Comparison of ENCODE assay signal across 20 mouse cellular contexts in genomic region chr15:88830696-88831095, GRCm38 (mm10). TPM values are rescaled to one million over a fixed set of nuclear protein-coding genes. Genes with fewer than 3 reads are reported as not detected.
DNase-seq lines count a peak whose midpoint lies in the region; ATAC-seq lines count a peak whose summit lies in the region.
"Had no signal": no experiment of that assay in that cellular context is flagged by ENCODE, and none has a peak within 500 bp of the region (broad histone marks: within the 10 kb centered on the region; RNA-seq: fewer than 3 reads in every experiment).

No protein-coding gene starts in this region.

- peak; percentile 14 for DNase-seq in cerebellum, adult 8-10 months
- no peak for DNase-seq in cerebellum, postnatal 4 days (ENCODE audit: low spot score in 2 of 2)
- DNase-seq in kidney, adult 11 months = peak; percentile 47
- DNase-seq in kidney, adult 9 months = peak; percentile 56
- peak; percentile 46 to 71 for DNase-seq in kidney, postnatal 36 days
- no peak for DNase-seq in T-cell, adult 2 months (ENCODE audit: low spot score)
- DNase-seq: cerebellum, postnatal 36 days; gastrocnemius, postnatal 10 days; layer of hippocampus, adult 9-11 months; right cerebral cortex, adult 18-20 months; right cerebral cortex, postnatal 4 days; thymus, postnatal 25 days had no signal

- no peak overlapping the region for H3K27ac ChIP-seq in kidney, embryonic 14.5 days (ENCODE audit: low read depth, low read length)
- H3K27ac ChIP-seq: hindbrain, embryonic 14.5 days; macrophage; neural tube, embryonic 15.5 days; stomach, embryonic 15.5 days had no signal

- WGBS in kidney, embryonic 14.5 days = 73% methylated on average over 5 of the region's 5 CpGs

- H3K4me2 ChIP-seq in kidney, embryonic 14.5 days (replicated peaks; ENCODE audit: low read depth, low read length) = no peak overlapping the region
- H3K4me2 ChIP-seq: hindbrain, embryonic 14.5 days; neural tube, embryonic 15.5 days; stomach, embryonic 15.5 days had no signal

- no peak overlapping the region for H3K4me3 ChIP-seq in kidney, embryonic 14.5 days (ENCODE audit: low read length)
- H3K4me3 ChIP-seq: heart, embryonic 13.5 days; neural tube, embryonic 15.5 days; stomach, embryonic 15.5 days had no signal

- peaks cover 7% of the 10 kb centered on the region; the same call in 1 of the 2 replicates for H3K4me1 ChIP-seq in kidney, embryonic 14.5 days (ENCODE audit: control insufficient read depth, insufficient read depth, low read length)

- H3K27me3 ChIP-seq in kidney, embryonic 14.5 days (ENCODE audit: control insufficient read depth, insufficient read depth, low read length) = no peaks in the 10 kb centered on the region
- H3K27me3 ChIP-seq: heart, embryonic 13.5 days; neural tube, embryonic 15.5 days; stomach, embryonic 15.5 days had no signal

- no peaks in the 10 kb centered on the region for H3K9me3 ChIP-seq in kidney, embryonic 14.5 days (ENCODE audit: control insufficient read depth, low read length)
- H3K9me3 ChIP-seq: heart, embryonic 13.5 days; neural tube, embryonic 15.5 days; stomach, embryonic 15.5 days had no signal

- H3K9ac ChIP-seq in kidney, embryonic 14.5 days (ENCODE audit: low read depth, low read length) = no peak overlapping the region
- H3K9ac ChIP-seq: heart, embryonic 13.5 days; hindbrain, embryonic 14.5 days; neural tube, embryonic 15.5 days; stomach, embryonic 15.5 days had no signal

- ATAC-seq in kidney, embryonic 14.5 days (ENCODE audit: low FRiP score, low TSS enrichment) = no peak
- ATAC-seq: forebrain, embryonic 14.5 days; inflammation-experienced regulatory T-cells, adult 6 months had no signal

- peaks cover 6% of the 10 kb centered on the region for H3K36me3 ChIP-seq in kidney, embryonic 14.5 days (ENCODE audit: control insufficient read depth, insufficient read depth, low read length)
- H3K36me3 ChIP-seq: stomach, embryonic 15.5 days had no signal

RNA-seq across cellular contexts. Expression of gene Creld2, which starts 11.2 kb away (rescaled TPM):
- 80.3 and 100 TPM in 2 replicates for polyA plus RNA-seq in kidney, embryonic 14.5 days (2014; fragmentation: Nextera tagmentation; extraction: Ambion mirVana)

RNA-seq across cellular contexts. Expression of gene Alg12, which starts 11.6 kb away (rescaled TPM):
- polyA plus RNA-seq in kidney, embryonic 14.5 days (2014; fragmentation: Nextera tagmentation; extraction: Ambion mirVana) = 8.6 and 13.7 TPM in 2 replicates

RNA-seq across cellular contexts. Expression of gene Pim3, which starts 31.3 kb away (rescaled TPM):
- polyA plus RNA-seq in kidney, embryonic 14.5 days (2014; fragmentation: Nextera tagmentation; extraction: Ambion mirVana) = 37.4 and 46.2 TPM in 2 replicates

Comparison
In these comparisons a context has a peak if more than half of its experiments do, and no peak if none do; other contexts are left out.
1. DNase-seq: peak in cerebellum, adult 8-10 months (single experiment), kidney, adult 11 months (single experiment), kidney, adult 9 months (single experiment) and kidney, postnatal 36 days (2 of 2); none in cerebellum, postnatal 4 days (0 of 2) and T-cell, adult 2 months (single experiment).